Mouse (Mus musculus) ovary, postnatal 10 days (tissue): ENCODE data around the gene Adamts7.

Experiments
- DNase-seq: peaks from one replicate; pipeline ENCODE4 v3.0.0; 2022; ENCODE audit warnings: low spot score

Gene Adamts7

GRCm38 (mm10) chr9:90146869-90147268 is 16.0 kb upstream of the Adamts7 start:
- DNase-seq, result no peak

- peak; percentile 37 for DNase-seq
Measured at GRCm38 (mm10) chr9:90162243-90162925, 485 bp upstream of the Adamts7 start.

GRCm38 (mm10) chr9:90163749-90164095 is 853 bp downstream of the Adamts7 start:
- DNase-seq, result peak; percentile 29

- no peak for DNase-seq
Measured at GRCm38 (mm10) chr9:90164670-90165453, 2.0 kb downstream of the Adamts7 start.

- DNase-seq, result no peak
Measured at GRCm38 (mm10) chr9:90165590-90165989, 2.7 kb downstream of the Adamts7 start.

- no peak for DNase-seq
Measured at GRCm38 (mm10) chr9:90166615-90167014, 3.7 kb downstream of the Adamts7 start.

GRCm38 (mm10) chr9:90169965-90170364 is 7.1 kb downstream of the Adamts7 start:
- DNase-seq, result no peak

GRCm38 (mm10) chr9:90171421-90171820 is 8.6 kb downstream of the Adamts7 start:
- no peak for DNase-seq

- DNase-seq, result no peak
Measured at GRCm38 (mm10) chr9:90172528-90173321, 9.9 kb downstream of the Adamts7 start.

GRCm38 (mm10) chr9:90173330-90173729 is 10.5 kb downstream of the Adamts7 start:
- DNase-seq, result no peak

- no peak for DNase-seq
Measured at GRCm38 (mm10) chr9:90179409-90179808, 16.5 kb downstream of the Adamts7 start.

- DNase-seq, result no peak
Measured at GRCm38 (mm10) chr9:90181656-90182388, 19.0 kb downstream of the Adamts7 start.

- DNase-seq, result no peak
Measured at GRCm38 (mm10) chr9:90182636-90183421, 20.0 kb downstream of the Adamts7 start.

GRCm38 (mm10) chr9:90183550-90183949 is 20.7 kb downstream of the Adamts7 start:
- no peak for DNase-seq

- DNase-seq, result no peak
Measured at GRCm38 (mm10) chr9:90184116-90184515, 21.2 kb downstream of the Adamts7 start.

GRCm38 (mm10) chr9:90185356-90185910 is 22.6 kb downstream of the Adamts7 start:
- no peak for DNase-seq

- DNase-seq, result no peak
Measured at GRCm38 (mm10) chr9:90188893-90189292, 26.0 kb downstream of the Adamts7 start.

- no peak for DNase-seq
Measured at GRCm38 (mm10) chr9:90189391-90189790, 26.5 kb downstream of the Adamts7 start.

GRCm38 (mm10) chr9:90195000-90195399 is 32.1 kb downstream of the Adamts7 start:
- DNase-seq, result no peak

GRCm38 (mm10) chr9:90196262-90196661 is 33.4 kb downstream of the Adamts7 start:
- no peak for DNase-seq

GRCm38 (mm10) chr9:90197116-90197665 is 34.3 kb downstream of the Adamts7 start:
- DNase-seq, result no peak
